Mouse (Mus musculus) brain, embryonic 14.5 days (tissue): ENCODE results near the gene Ilf3.

Source experiments
- CTCF ChIP-seq: fragments of 200-500 bp; IDR thresholded peaks from 2 replicates; pipeline ENCODE4 v1.5.1; 2012; ENCODE audit warnings: inconsistent platforms, mild to moderate bottlenecking, moderate library complexity, borderline replicate concordance; ENCODE audit not compliant: insufficient read depth, insufficient read length; ENCODE audit errors: extremely low read depth
- POLR2A ChIP-seq: fragments of 200-500 bp; IDR thresholded peaks from 2 replicates; pipeline ENCODE4 v1.6.1; 2012; ENCODE audit warnings: mild to moderate bottlenecking, inconsistent platforms, borderline replicate concordance; ENCODE audit not compliant: poor library complexity, insufficient read depth, insufficient read length, severe bottlenecking; ENCODE audit errors: extremely low read depth

DNA sequence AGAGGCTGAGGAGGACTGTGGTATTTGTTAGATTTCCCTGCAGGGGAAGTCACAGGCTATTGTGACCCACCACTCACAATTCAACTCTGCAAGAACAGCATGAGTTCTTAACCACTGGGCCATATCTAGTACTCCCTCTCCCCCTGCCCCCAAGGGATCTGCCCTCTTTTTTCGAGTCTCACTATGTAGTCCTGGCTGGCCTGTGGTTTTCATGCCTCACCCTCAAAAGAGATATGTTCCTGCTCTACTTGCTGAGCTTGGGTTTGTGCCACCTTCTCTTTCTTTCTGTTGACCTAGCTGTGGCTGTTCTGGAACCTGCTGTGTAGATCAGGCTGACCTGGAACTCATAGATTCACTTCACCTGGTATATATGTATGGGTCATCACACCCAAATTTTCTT is 4.8 kb downstream of the Ilf3 start:
- TF ChIP-seq CTCF (no peak), POLR2A (no peak)
